In genomic region chr13:31204068-31204467, GRCm38 (mm10) we compare ENCODE assay signal across 32 mouse cellular contexts.
DNase-seq lines count a peak whose midpoint lies in the region; ATAC-seq and TF ChIP-seq lines count a peak whose summit lies in the region.
"Had no signal": no experiment of that assay in that cellular context is flagged by ENCODE, and none has a peak within 500 bp of the region (broad histone marks: within the 10 kb centered on the region; RNA-seq: fewer than 3 reads in every experiment).

No protein-coding gene starts in this region.

- WGBS in hindbrain, embryonic 12.5 days = 85% methylated on average over 6 of the region's 6 CpGs

- TF ChIP-seq EP300 in CH12.LX (IDR thresholded peaks at IDR 0.05; ENCODE audit: low read length) = no peak

- TF ChIP-seq RAD21 in CH12.LX (IDR thresholded peaks at IDR 0.05; ENCODE audit: low read depth, low read length) = no peak

- in situ Hi-C loops in CH12.LX (cut with MboI; ENCODE audit: low pct_ligation_motif_present, low pct_unique_long_range_greater_than_20kb, low sequenced_read_pairs) = loop anchor here (10.0 kb wide), 1 partner anchor 639 kb away; no protein-coding TSS in a partner anchor

- H3K9ac ChIP-seq in CH12.LX (ENCODE audit: insufficient read depth, low read depth) = no peak overlapping the region
- H3K9ac ChIP-seq in hindbrain, embryonic 12.5 days = no peak overlapping the region
- H3K9ac ChIP-seq: embryonic facial prominence, embryonic 15.5 days; forebrain, embryonic 12.5 days; forebrain, postnatal 0 days; heart, embryonic 13.5 days; kidney, embryonic 15.5 days; limb, embryonic 12.5 days; liver, embryonic 12.5 days; liver, postnatal 0 days; midbrain, embryonic 15.5 days had no signal

- no peaks in the 10 kb centered on the region for H3K9me3 ChIP-seq in CH12.LX (replicated peaks; ENCODE audit: low read length)
- no peaks in the 10 kb centered on the region for H3K9me3 ChIP-seq in hindbrain, embryonic 12.5 days (replicated peaks)
- H3K9me3 ChIP-seq: embryonic facial prominence, embryonic 15.5 days; forebrain, embryonic 12.5 days; heart, embryonic 13.5 days; hindbrain, embryonic 10.5 days; kidney, embryonic 15.5 days; limb, embryonic 12.5 days; liver, embryonic 12.5 days; midbrain, embryonic 10.5 days; midbrain, embryonic 15.5 days had no signal

- H3K36me3 ChIP-seq in CH12.LX (replicated peaks in 1 of 2; ENCODE audit: control insufficient read depth in 1 of 2, insufficient read depth in 1 of 2, low read length in 1 of 2) = no peaks in the 10 kb centered on the region
- H3K36me3 ChIP-seq in hindbrain, embryonic 12.5 days = no peaks in the 10 kb centered on the region
- H3K36me3 ChIP-seq: embryonic facial prominence, embryonic 15.5 days; forebrain, embryonic 12.5 days; heart, embryonic 13.5 days; hindbrain, embryonic 10.5 days; kidney, embryonic 15.5 days; limb, embryonic 12.5 days; liver, embryonic 12.5 days; midbrain, embryonic 10.5 days; midbrain, embryonic 15.5 days had no signal

- no peak for TF ChIP-seq CTCF in CH12.LX (conservative IDR thresholded peaks at IDR 0.05 in 1 of 2, IDR thresholded peaks at IDR 0.05 in 1 of 2; ENCODE audit: low read depth in 2 of 2, low read length in 2 of 2)

- no peak for TF ChIP-seq POLR2A in CH12.LX (IDR thresholded peaks at IDR 0.05; ENCODE audit: low read depth, low read length)

- no peaks in the 10 kb centered on the region for H3K79me2 ChIP-seq in CH12.LX (replicated peaks; ENCODE audit: control insufficient read depth, extremely low read depth, insufficient read depth, poor library complexity, severe bottlenecking)

- H3K4me3 ChIP-seq in CH12.LX (replicated peaks in 1 of 3; ENCODE audit: low read depth in 2 of 3, low read length in 2 of 3, poor library complexity in 1 of 3) = no peak overlapping the region
- H3K4me3 ChIP-seq in hindbrain, embryonic 12.5 days = no peak overlapping the region
- H3K4me3 ChIP-seq: embryonic facial prominence, embryonic 15.5 days; forebrain, embryonic 12.5 days; heart, adult 2 months; heart, embryonic 13.5 days; hindbrain, embryonic 10.5 days; kidney, embryonic 15.5 days; limb, embryonic 12.5 days; liver, embryonic 12.5 days; midbrain, embryonic 10.5 days; midbrain, embryonic 15.5 days had no signal

- DNase-seq in heart, adult 11 months = peak; percentile 65
- DNase-seq in heart, postnatal 25 days (ENCODE audit: low spot score) = no peak
- no peak for DNase-seq in CH12.LX (ENCODE audit: extremely low read depth)
- peak; percentile 52 for DNase-seq in lung, postnatal 14 days
- DNase-seq in retina, embryonic 14.5 days (ENCODE audit: low spot score) = no peak
- no peak for DNase-seq in heart, adult 9 months (ENCODE audit: low spot score in 2 of 2)
- DNase-seq: adrenal gland, adult 8-10 months; cerebellum, adult 11 months; cerebellum, adult 9-11 months; forebrain, postnatal 0 days; gastrocnemius, postnatal 36 days; heart, adult 2 months; heart, postnatal 10 days; kidney, adult 18-20 months; kidney, postnatal 25 days; liver, postnatal 0 days; right cerebral cortex, adult 18-20 months; right cerebral cortex, postnatal 4 days; thymus, adult 2 months; thymus, postnatal 36 days had no signal

- ATAC-seq in hindbrain, embryonic 12.5 days (ENCODE audit: low FRiP score) = no peak
- ATAC-seq: activated CD4-positive, CD25-positive, alpha-beta regulatory T cell, adult 4 months; forebrain, postnatal 0 days; hindbrain, embryonic 16.5 days; liver, embryonic 12.5 days; liver, postnatal 0 days; midbrain, embryonic 15.5 days had no signal

- no peak overlapping the region for H3K4me2 ChIP-seq in CH12.LX (ENCODE audit: insufficient read depth, low read depth, poor library complexity, severe bottlenecking)
- no peak overlapping the region for H3K4me2 ChIP-seq in hindbrain, embryonic 12.5 days (replicated peaks)
- H3K4me2 ChIP-seq: embryonic facial prominence, embryonic 15.5 days; forebrain, embryonic 12.5 days; heart, embryonic 13.5 days; kidney, embryonic 15.5 days; limb, embryonic 12.5 days; liver, embryonic 12.5 days; midbrain, embryonic 15.5 days had no signal

- dilution Hi-C loops in CH12.LX (cut with MboI; ENCODE audit: extremely low pct_ligation_motif_present, extremely low pct_unique_long_range_greater_than_20kb, low sequenced_read_pairs) = no loop called here

- H3K27me3 ChIP-seq in CH12.LX (replicated peaks) = no peaks in the 10 kb centered on the region
- H3K27me3 ChIP-seq in hindbrain, embryonic 12.5 days = no peaks in the 10 kb centered on the region; the same call in 1 of the 2 replicates
- H3K27me3 ChIP-seq: embryonic facial prominence, embryonic 15.5 days; forebrain, embryonic 12.5 days; liver, embryonic 12.5 days; midbrain, embryonic 15.5 days had no signal

- intact Hi-C loops in heart, postnatal 25 days (cut with DNase I) = no loop called here

- peaks cover 0 to 27% of the 10 kb centered on the region in 2 experiments; a peak in 2 of 4 replicates for H3K4me1 ChIP-seq in CH12.LX (ENCODE audit: control insufficient read depth in 1 of 2, insufficient read depth in 2 of 2)
- H3K4me1 ChIP-seq in hindbrain, embryonic 12.5 days = no peaks in the 10 kb centered on the region
- H3K4me1 ChIP-seq: forebrain, embryonic 12.5 days; hindbrain, embryonic 10.5 days; kidney, embryonic 15.5 days; liver, embryonic 12.5 days; midbrain, embryonic 10.5 days; midbrain, embryonic 15.5 days had no signal

- H3K27ac ChIP-seq in CH12.LX (ENCODE audit: insufficient read depth, low read depth) = no peak overlapping the region
- H3K27ac ChIP-seq in hindbrain, embryonic 12.5 days = no peak overlapping the region
- H3K27ac ChIP-seq: embryonic facial prominence, embryonic 15.5 days; forebrain, embryonic 12.5 days; heart, adult 2 months; heart, embryonic 13.5 days; hindbrain, embryonic 10.5 days; kidney, embryonic 15.5 days; limb, embryonic 12.5 days; liver, embryonic 12.5 days; midbrain, embryonic 10.5 days; midbrain, embryonic 15.5 days had no signal

TF ChIP-seq in CH12.LX, 34 proteins besides CTCF, POLR2A, EP300 and RAD21:
- TF ChIP-seq ETS1 (conservative IDR thresholded peaks at IDR 0.05; ENCODE audit: low read depth, low read length) (peak; percentile 51), SIN3A (IDR thresholded peaks at IDR 0.05; ENCODE audit: low read length) (no peak), TCF12 (IDR thresholded peaks at IDR 0.05; ENCODE audit: low read depth, low read length) (0 out of 2 replicates have a peak, but pooled peaks have one; percentile 15), E2F4 (IDR thresholded peaks at IDR 0.05; ENCODE audit: insufficient replicate concordance, low read depth, low read length) (no peak), NELFE (IDR thresholded peaks at IDR 0.05; ENCODE audit: low read depth, low read length) (no peak), BHLHE40 (IDR thresholded peaks at IDR 0.05; ENCODE audit: low read depth, low read length) (peak; percentile 63), SMC3 (IDR thresholded peaks at IDR 0.05; ENCODE audit: low read depth, low read length) (no peak)

Comparison
In these comparisons a context has a peak if more than half of its experiments do, and no peak if none do; other contexts are left out.
1. DNase-seq: peak in heart, adult 11 months (single experiment) and lung, postnatal 14 days (single experiment); none in heart, postnatal 25 days (single experiment), CH12.LX (single experiment), retina, embryonic 14.5 days (single experiment) and heart, adult 9 months (0 of 2).